Mouse (Mus musculus) intestine, embryonic 14.5 days (tissue): ENCODE data around the gene Btbd9. TPM values are rescaled to one million over a fixed set of nuclear protein-coding genes. Genes with fewer than 3 reads are reported as not detected.

Experiments
- ATAC-seq: fragments of 200-750 bp; cut with Nextera tagmentation; replicated peaks from 2 replicates; pipeline ENCODE4 v1.8.0; 2017; ENCODE audit warnings: low read depth, moderate number of reproducible peaks, moderate TSS enrichment, moderate library complexity; ENCODE audit not compliant: low FRiP score, low TSS enrichment
- DNase-seq: peaks from one replicate; pipeline ENCODE4 v3.0.0-alpha.2; 2018; ENCODE audit warnings: low spot score
- H3K27ac ChIP-seq: fragments of 300-500 bp; sonication (generic); 2 replicates; pipeline ENCODE4 v1.5.1; 2014; ENCODE audit warnings: low read depth, mild to moderate bottlenecking, control low read depth
- H3K27me3 ChIP-seq: fragments of 300-500 bp; sonication (generic); replicated peaks from 2 replicates; pipeline ENCODE4 v1.6.1; 2014; ENCODE audit warnings: low read length, control low read depth; ENCODE audit not compliant: control insufficient read depth, insufficient read depth
- H3K36me3 ChIP-seq: fragments of 300-500 bp; sonication (generic); 2 replicates; pipeline ENCODE4 v1.6.1; 2014; ENCODE audit warnings: low read length, control low read depth; ENCODE audit not compliant: control insufficient read depth, insufficient read depth
- H3K4me1 ChIP-seq: fragments of 300-500 bp; sonication (generic); replicated peaks from 2 replicates; pipeline ENCODE4 v1.6.1; 2014; ENCODE audit warnings: low read length, control low read depth, mixed read lengths; ENCODE audit not compliant: control insufficient read depth, insufficient read depth
- H3K4me2 ChIP-seq: fragments of 300-500 bp; sonication (generic); 2 replicates; pipeline ENCODE4 v1.6.1; 2014; ENCODE audit warnings: low read length
- H3K4me3 ChIP-seq: fragments of 300-500 bp; sonication (generic); 2 replicates; pipeline ENCODE4 v1.5.1; 2014; ENCODE audit warnings: low read depth, low read length, control low read depth, mixed read lengths
- H3K9ac ChIP-seq: fragments of 300-500 bp; sonication (generic); 2 replicates; pipeline ENCODE4 v1.6.1; 2014; ENCODE audit warnings: mild to moderate bottlenecking, low read length
- H3K9me3 ChIP-seq: fragments of 300-500 bp; sonication (generic); 2 replicates; pipeline ENCODE4 v1.6.1; 2016; ENCODE audit warnings: low read length, control low read depth; ENCODE audit not compliant: control insufficient read depth
- WGBS: fragments of 180-500 bp; shearing (Covaris S2); extraction: QIAGEN DNeasy Blood & Tissue Kit; methylation state at CpG from one replicate; pipeline ENCODE4 v1.1.7; 2014; 5-methylcytosine and 5-hydroxymethylcytosine counted together
- polyA plus RNA-seq: library from polyadenylated mRNA; unstranded; fragments of >200 nt; fragmentation: Nextera tagmentation; extraction: Ambion mirVana; gene quantifications from 2 replicates; pipeline ENCODE4 v1.2.1, GENCODE M21; 2014

Gene Btbd9
- polyA plus RNA-seq, 1 experiment from 2014 or later, result 53.7 TPM

DNA sequence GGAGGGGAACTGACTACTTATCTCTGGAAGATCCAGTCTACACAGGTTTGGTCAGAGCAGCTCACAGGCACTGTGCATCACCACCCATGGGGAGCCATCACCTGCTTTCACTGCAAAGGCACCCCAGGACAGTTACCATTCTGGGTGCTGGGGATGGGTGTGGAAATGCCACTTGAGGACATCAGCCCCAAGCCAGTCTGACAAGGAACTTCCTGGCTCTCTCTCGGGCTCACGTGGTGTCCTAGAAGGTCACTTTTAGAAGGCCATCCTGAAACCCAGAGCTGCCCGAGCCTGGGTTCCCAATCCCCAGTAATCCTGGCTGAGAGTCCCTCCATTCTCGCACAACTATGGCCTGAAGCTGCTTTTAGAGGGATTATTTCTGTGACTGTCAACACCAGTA lies 360.5 kb downstream of the Btbd9 start:
- Histone ChIP-seq H3K27ac (no peak overlapping the region), H3K4me3 (no peak overlapping the region), H3K4me2 (no peak overlapping the region), H3K27me3 (no peaks in the 10 kb centered on the region), H3K4me1 (no peaks in the 10 kb centered on the region), H3K9ac (no peak overlapping the region), H3K9me3 (no peaks in the 10 kb centered on the region), H3K36me3 (peaks cover 15% of the 10 kb centered on the region; the same call in 1 of the 2 replicates)
- DNase-seq, result no peak
- WGBS, result 77% methylated on average over 4 of the region's 4 CpGs
- no peak for ATAC-seq

DNA sequence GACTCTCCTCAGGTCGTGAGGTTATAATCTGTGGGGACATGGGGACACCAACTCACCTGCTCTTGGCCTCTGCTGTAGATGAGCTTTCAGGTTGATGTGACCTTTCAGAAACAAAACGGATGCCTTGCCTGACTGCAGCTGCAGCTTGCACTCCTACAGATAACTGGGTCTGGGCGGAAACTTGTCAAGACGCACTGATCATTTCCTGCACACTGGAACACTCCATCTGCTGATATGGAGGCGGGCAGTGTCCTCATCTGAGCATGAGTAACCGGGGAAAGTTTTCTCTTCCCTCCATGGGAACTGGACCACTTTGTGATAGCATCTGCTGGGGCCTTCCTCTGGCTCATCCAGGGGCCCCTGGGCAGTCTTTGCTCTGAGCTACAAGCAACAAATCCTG lies 361.9 kb downstream of the Btbd9 start:
- DNase-seq (no peak), ATAC-seq (no peak)
- no peak overlapping the region for H3K27ac ChIP-seq
- no peaks in the 10 kb centered on the region for H3K9me3 ChIP-seq
- no peak overlapping the region for H3K4me3 ChIP-seq
- no peak overlapping the region for H3K9ac ChIP-seq
- H3K4me1 ChIP-seq, result no peaks in the 10 kb centered on the region
- 74% methylated on average over 6 of the region's 6 CpGs for WGBS
- H3K27me3 ChIP-seq, result no peaks in the 10 kb centered on the region
- no peak overlapping the region for H3K4me2 ChIP-seq
- peaks cover 28% of the 10 kb centered on the region for H3K36me3 ChIP-seq

DNA sequence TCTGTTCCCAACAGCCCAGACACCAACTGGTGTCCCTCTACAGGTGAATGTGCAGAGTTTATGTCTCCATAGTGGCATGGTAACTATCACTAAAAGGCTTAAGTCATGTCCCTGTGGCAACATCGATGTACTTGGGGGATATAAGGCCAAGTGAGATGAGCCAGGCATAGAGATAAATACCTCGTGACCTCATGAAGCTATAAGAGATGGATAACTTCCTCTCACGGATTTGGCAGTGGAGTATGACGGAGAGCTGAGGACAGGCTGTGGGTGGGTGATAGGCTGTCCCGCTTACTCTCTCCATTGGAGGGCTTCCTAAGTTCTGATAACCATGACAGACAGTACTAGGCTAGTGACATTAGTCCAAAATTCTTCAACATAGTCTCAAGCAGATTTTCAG lies 362.9 kb downstream of the Btbd9 start:
- 77% methylated on average over 5 of the region's 5 CpGs for WGBS
- ATAC-seq (no peak), DNase-seq (no peak)

DNA sequence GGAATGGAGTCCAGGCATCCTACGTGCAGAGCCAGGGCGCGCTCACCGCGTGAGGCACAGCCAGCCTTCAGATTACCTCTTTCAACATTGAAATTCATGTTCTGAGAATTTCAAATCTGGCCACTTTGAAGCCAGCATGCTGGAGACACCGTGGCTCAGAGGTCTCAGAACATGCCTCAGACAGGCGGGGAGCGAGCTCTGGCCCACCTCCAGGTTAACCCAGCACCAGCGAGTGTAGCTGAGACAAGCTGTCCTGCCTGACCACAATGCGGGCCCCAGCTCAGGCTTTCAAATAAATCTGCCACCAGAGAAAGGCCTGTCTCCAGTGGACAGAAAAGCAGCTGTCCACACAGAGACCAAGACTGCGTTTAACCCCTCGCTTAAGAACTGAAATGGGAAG lies 363.6 kb downstream of the Btbd9 start:
- ATAC-seq, result no peak
- 77% methylated on average over 12 of the region's 12 CpGs for WGBS
- no peaks in the 10 kb centered on the region for H3K4me1 ChIP-seq

More for the DNA sequence above, 362.9 kb downstream of the Btbd9 start:
- Histone ChIP-seq H3K9ac (no peak overlapping the region), H3K4me3 (no peak overlapping the region), H3K4me1 (no peaks in the 10 kb centered on the region), H3K4me2 (no peak overlapping the region), H3K27ac (no peak overlapping the region), H3K27me3 (no peaks in the 10 kb centered on the region), H3K36me3 (peaks cover 35% of the 10 kb centered on the region), H3K9me3 (no peaks in the 10 kb centered on the region)

DNA sequence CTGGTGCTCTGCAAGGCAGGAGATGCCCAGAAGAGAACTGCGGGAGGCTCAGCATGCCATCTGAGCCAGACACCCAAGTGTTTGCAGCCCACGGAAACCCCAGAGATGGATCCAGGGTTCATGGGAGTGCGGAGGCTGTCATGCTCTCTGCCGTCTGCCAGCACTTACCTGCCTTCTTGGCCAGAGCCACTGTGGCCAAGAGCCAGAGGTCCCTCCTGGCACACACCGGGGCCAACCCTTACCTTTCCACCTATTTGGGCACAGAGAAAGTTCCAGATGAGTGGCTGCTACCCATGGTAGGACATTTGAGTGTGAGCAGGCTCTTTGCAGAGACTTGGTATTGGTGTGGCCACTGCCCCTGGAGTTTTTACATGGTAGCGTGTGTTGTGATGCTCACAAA lies 365.4 kb downstream of the Btbd9 start:
- ATAC-seq, result no peak
- DNase-seq, result no peak
- no peak overlapping the region for H3K9ac ChIP-seq
- no peaks in the 10 kb centered on the region for H3K4me1 ChIP-seq
- no peak overlapping the region for H3K4me3 ChIP-seq
- H3K27ac ChIP-seq, result no peak overlapping the region
- H3K27me3 ChIP-seq, result no peaks in the 10 kb centered on the region
- H3K9me3 ChIP-seq, result no peaks in the 10 kb centered on the region
- H3K4me2 ChIP-seq, result no peak overlapping the region
- 92% methylated on average over 6 of the region's 6 CpGs for WGBS
- H3K36me3 ChIP-seq, result peaks cover 41% of the 10 kb centered on the region

More for the DNA sequence above, 363.6 kb downstream of the Btbd9 start:
- no peak overlapping the region for H3K4me2 ChIP-seq
- no peak overlapping the region for H3K9ac ChIP-seq
- H3K27ac ChIP-seq, result no peak overlapping the region
- no peaks in the 10 kb centered on the region for H3K27me3 ChIP-seq
- H3K4me3 ChIP-seq, result no peak overlapping the region
- DNase-seq, result no peak
- no peaks in the 10 kb centered on the region for H3K9me3 ChIP-seq
- H3K36me3 ChIP-seq, result peaks cover 41% of the 10 kb centered on the region

DNA sequence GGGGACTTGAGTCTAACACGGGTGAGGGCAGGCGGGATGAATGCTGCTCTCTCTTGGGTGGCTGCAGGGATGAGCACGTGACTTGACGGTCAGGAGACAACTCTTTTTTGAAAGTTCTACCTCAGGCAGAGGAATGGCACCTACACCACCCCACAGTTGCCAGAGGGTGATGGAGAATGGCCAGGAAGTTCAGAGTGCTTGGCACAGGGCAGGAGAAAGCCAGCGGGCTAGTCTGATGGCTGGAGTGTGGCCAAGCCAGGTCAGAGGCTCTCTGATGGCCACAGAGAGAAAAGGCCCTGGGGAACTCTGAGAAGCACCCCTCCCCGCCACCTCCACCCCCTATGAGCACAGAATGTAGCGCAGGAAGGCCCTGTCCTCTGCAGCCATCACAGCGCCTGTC lies 366.0 kb downstream of the Btbd9 start:
- Histone ChIP-seq H3K4me1 (no peaks in the 10 kb centered on the region), H3K4me3 (no peak overlapping the region), H3K4me2 (no peak overlapping the region), H3K36me3 (peaks cover 41% of the 10 kb centered on the region), H3K27me3 (no peaks in the 10 kb centered on the region), H3K9ac (no peak overlapping the region), H3K9me3 (no peaks in the 10 kb centered on the region), H3K27ac (no peak overlapping the region)
- ATAC-seq, result no peak
- 85% methylated on average over 8 of the region's 8 CpGs for WGBS
- DNase-seq, result no peak

DNA sequence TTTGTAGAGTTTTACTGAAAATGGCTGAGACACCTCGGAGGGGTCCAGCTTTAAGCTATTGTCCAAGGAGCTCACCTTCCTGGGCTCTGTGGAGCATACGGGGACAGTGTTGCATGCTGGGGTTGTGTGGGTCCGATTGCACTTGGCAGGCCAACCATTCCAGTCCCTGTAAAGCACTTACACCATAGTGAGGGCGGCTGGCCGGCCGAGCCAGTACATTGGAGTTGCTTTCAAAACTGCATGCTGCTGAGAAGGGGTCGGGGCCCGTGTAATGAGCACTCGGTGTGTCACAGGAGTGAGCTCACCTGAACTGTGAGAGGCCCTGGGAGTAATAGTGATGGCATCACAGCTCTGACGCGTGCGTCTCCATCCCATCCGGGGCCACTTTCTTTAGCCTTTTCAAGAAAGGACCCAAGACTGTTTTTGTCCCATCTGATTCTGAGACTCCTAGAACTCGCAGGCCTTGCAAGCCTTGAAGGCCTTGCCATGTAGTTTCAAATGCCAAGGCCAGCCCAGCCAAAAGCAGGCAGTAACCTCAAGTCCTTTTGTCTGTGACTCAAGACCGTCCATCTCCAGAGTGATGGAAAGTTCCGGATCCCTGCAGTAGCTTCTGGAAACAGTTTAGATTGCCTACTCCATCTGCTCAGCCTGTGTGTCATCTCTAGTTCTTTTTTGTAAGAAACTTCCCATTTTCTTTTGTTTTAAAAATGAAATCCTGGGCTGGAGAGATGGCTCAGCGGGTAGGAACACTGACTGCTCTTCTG lies 371.0 kb downstream of the Btbd9 start:
- Histone ChIP-seq H3K36me3 (peaks cover 22% of the 10 kb centered on the region), H3K9me3 (no peaks in the 10 kb centered on the region), H3K9ac (no peak overlapping the region), H3K4me2 (no peak overlapping the region), H3K27me3 (no peaks in the 10 kb centered on the region), H3K27ac (no peak overlapping the region), H3K4me3 (no peak overlapping the region), H3K4me1 (peaks cover 7% of the 10 kb centered on the region)
- WGBS, result 92% methylated on average over 17 of the region's 17 CpGs
- DNase-seq (no peak), ATAC-seq (no peak)

DNA sequence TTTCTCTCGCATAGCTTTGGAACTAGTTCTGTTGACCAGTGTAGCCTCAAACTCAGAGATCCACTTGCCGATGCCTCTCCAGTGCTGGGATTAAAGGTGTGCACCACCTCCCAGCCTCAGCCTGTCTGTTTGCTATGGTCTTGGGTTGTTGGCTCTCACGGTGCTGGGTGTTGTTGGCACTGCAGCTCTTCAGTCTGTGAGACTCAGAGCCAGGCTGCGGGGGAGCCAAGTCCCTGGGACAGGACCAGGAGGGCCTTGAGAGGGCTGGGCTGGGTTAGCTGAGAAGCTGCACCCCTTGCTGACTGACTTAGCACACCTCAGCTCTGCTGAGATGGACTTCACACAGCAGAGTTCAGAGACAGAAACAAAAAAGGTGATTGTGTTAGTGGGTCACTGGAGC lies 376.0 kb downstream of the Btbd9 start:
- ATAC-seq (no peak), DNase-seq (no peak)
- no peak overlapping the region for H3K9ac ChIP-seq
- H3K27me3 ChIP-seq, result no peaks in the 10 kb centered on the region
- 0 out of 2 replicates have a peak, but pooled peaks cover under 1% of the 10 kb centered on the region for H3K36me3 ChIP-seq
- no peak overlapping the region for H3K27ac ChIP-seq
- peaks cover 29% of the 10 kb centered on the region for H3K4me1 ChIP-seq
- no peak overlapping the region for H3K4me2 ChIP-seq
- H3K9me3 ChIP-seq, result no peaks in the 10 kb centered on the region
- 85% methylated on average over 4 of the region's 4 CpGs for WGBS
- no peak overlapping the region for H3K4me3 ChIP-seq
